Mouse (Mus musculus) forebrain, embryonic 15.5 days (tissue): ENCODE data around the gene Olfr1224-ps1. TPM values are rescaled to one million over a fixed set of nuclear protein-coding genes. Genes with fewer than 3 reads are reported as not detected.

Experiments
- polyA plus RNA-seq: library from polyadenylated mRNA; unstranded; fragments of >200 nt; fragmentation: Nextera tagmentation; extraction: Ambion mirVana; gene quantifications from 2 replicates; pipeline ENCODE4 v1.2.1, GENCODE M21; 2015

Gene Olfr1224-ps1
- polyA plus RNA-seq, 1 experiment from 2014 or later: not detected

Other genes starting within 250 kb of the Olfr1224-ps1 start
- not detected in 2 replicates for gene Olfr1209, start 248.9 kb downstream of the Olfr1224-ps1 start, polyA plus RNA-seq
- gene Olfr1211, start 226.0 kb downstream of the Olfr1224-ps1 start, polyA plus RNA-seq: not detected in 2 replicates
- not detected in 2 replicates for gene Olfr1212, start 210.1 kb downstream of the Olfr1224-ps1 start, polyA plus RNA-seq
- not detected in 2 replicates for gene Gm13762, start 183.8 kb downstream of the Olfr1224-ps1 start, polyA plus RNA-seq
- not detected in 2 replicates for gene Olfr1214, start 171.4 kb downstream of the Olfr1224-ps1 start, polyA plus RNA-seq
- not detected in 2 replicates for gene Olfr1215, start 157.1 kb downstream of the Olfr1224-ps1 start, polyA plus RNA-seq
- gene Olfr1216, start 145.8 kb downstream of the Olfr1224-ps1 start, polyA plus RNA-seq: not detected in 2 replicates
- not detected in 2 replicates for gene Olfr1217, start 132.0 kb downstream of the Olfr1224-ps1 start, polyA plus RNA-seq
- gene Olfr1218, start 102.9 kb downstream of the Olfr1224-ps1 start, polyA plus RNA-seq: not detected in 2 replicates
- gene Olfr1219, start 80.6 kb downstream of the Olfr1224-ps1 start, polyA plus RNA-seq: not detected in 2 replicates
- not detected in 2 replicates for gene Olfr1220, start 57.3 kb downstream of the Olfr1224-ps1 start, polyA plus RNA-seq
- gene Olfr1221, start 46.8 kb downstream of the Olfr1224-ps1 start, polyA plus RNA-seq: not detected in 2 replicates
- not detected in 2 replicates for gene Olfr1222, start 31.0 kb downstream of the Olfr1224-ps1 start, polyA plus RNA-seq
- gene Olfr1223, start 12.5 kb downstream of the Olfr1224-ps1 start, polyA plus RNA-seq: not detected in 2 replicates
- not detected in 2 replicates for gene Olfr1225, start 10.6 kb upstream of the Olfr1224-ps1 start, polyA plus RNA-seq
- not detected in 2 replicates for gene Olfr1226, start 36.0 kb upstream of the Olfr1224-ps1 start, polyA plus RNA-seq
- not detected in 2 replicates for gene Olfr1228, start 90.0 kb upstream of the Olfr1224-ps1 start, polyA plus RNA-seq
- not detected in 2 replicates for gene Olfr1229, start 123.9 kb upstream of the Olfr1224-ps1 start, polyA plus RNA-seq
- gene Olfr1230, start 133.2 kb upstream of the Olfr1224-ps1 start, polyA plus RNA-seq: not detected in 2 replicates
- gene Olfr1231, start 143.0 kb upstream of the Olfr1224-ps1 start, polyA plus RNA-seq: not detected in 2 replicates
- gene Olfr1232, start 165.6 kb upstream of the Olfr1224-ps1 start, polyA plus RNA-seq: not detected in 2 replicates
- not detected in 2 replicates for gene Olfr1233, start 178.3 kb upstream of the Olfr1224-ps1 start, polyA plus RNA-seq
- not detected in 2 replicates for gene Olfr1234, start 200.8 kb upstream of the Olfr1224-ps1 start, polyA plus RNA-seq
- gene Olfr1238, start 245.6 kb upstream of the Olfr1224-ps1 start, polyA plus RNA-seq: not detected in 2 replicates